Mouse (Mus musculus): ENCODE results near the gene Ccdc51. TPM values are rescaled to one million over a fixed set of nuclear protein-coding genes. Genes with fewer than 3 reads are reported as not detected.
A peak's percentile ranks its signal among the peaks of the same experiment; 100 is the strongest.

Gene Ccdc51
- polyA plus RNA-seq, 1 experiment from 2014 or later = 14.6 TPM

DNA sequence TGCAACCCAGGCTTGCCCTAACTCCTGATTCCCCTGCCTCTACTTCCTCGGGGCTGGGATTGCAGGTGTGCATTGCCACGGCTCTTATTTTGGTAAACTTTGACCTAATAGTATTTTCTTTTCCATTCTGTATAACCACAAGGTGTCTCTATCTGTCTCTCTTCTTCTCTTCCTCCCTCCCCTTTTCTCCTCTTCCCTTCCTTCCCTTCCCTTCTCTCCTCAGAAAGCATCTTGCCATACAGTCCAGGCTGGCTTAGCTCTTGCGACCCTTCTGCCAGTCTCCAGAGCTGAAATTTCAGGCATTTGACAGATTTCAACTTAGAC is 31.7 kb upstream of the Ccdc51 start:
- peaks cover 15% of the 10 kb centered on the region for H3K4me1 ChIP-seq (replicated peaks)
- 78% methylated on average over 3 of the region's 3 CpGs for WGBS
- H3K27ac ChIP-seq (ENCODE audit: poor library complexity, severe bottlenecking) = no peak overlapping the region
- no peak overlapping the region for H3K4me3 ChIP-seq
- H3K9ac ChIP-seq = no peak overlapping the region
- H3K4me2 ChIP-seq = no peak overlapping the region
- no peaks in the 10 kb centered on the region for H3K9me3 ChIP-seq (replicated peaks)
- no peaks in the 10 kb centered on the region for H3K27me3 ChIP-seq (replicated peaks)
- ATAC-seq (ENCODE audit: insufficient number of reproducible peaks, low FRiP score) = no peak
- peaks cover 34% of the 10 kb centered on the region for H3K36me3 ChIP-seq

DNA sequence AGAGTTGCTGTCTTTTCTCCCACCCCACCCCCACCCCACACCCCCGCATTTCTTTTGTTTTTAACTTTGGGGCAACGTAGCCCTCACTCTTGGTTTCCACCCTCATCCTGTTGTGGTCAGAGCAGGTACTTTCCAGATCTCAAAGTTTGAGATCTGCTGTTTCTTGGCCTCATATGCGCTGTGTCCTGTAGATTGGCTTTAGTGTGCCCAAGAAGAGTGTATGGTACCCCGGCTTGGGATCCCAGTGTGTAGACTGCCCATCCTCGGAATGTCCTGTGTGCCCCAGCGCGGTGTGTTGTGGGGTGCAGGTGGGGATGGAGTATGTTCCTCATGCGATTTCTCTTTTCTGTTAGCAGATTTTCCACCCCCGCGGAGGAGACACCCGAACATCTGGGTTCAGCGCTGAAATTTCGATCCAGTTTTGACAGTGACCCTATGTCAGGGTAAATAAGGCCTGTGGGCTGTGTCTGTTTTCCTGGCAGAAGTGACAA is 31.2 kb upstream of the Ccdc51 start:
- peaks cover 15% of the 10 kb centered on the region for H3K4me1 ChIP-seq (replicated peaks)
- no peak overlapping the region for H3K4me3 ChIP-seq

DNA sequence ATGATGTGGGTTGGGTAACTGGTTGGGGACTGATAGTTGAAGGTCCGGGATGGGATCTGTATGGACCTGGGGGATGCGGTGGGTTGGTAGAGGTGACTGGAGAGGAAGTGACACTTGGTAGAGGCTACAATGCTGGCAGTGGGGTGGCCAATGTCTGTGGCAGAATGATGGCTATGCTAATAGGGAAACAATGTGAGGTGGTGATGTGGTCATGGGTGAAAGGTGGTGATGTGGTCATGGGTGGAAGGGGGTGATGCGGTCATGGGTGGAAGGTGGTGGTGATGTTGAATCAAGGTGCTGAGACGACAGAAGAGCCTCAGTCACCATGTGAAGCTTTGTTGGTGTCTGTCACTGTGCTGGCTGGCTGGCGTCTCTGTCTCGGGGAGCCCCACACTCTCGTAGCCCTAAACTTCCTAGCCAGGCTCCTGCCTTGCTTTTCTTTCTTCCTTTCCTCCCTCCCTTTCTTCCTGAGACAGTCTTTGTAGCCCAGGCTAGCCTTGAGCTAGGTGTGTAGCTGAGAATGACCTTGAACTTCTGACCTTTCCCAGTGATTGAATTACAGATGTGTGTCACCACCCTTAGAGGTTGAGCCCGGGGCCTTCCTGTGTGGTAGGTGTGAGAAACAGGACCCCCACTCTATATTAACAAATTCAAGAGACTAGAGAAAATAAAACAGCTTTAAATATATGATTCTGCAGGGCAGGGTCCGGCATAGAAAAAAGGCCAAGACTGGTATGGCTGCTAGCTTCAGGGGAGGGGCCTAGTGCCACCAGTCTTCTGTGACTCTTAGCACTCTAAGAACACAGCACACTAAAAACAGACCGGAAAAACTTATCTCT is 30.4 kb upstream of the Ccdc51 start:
- H3K36me3 ChIP-seq = peaks cover 39% of the 10 kb centered on the region
- H3K27ac ChIP-seq (ENCODE audit: poor library complexity, severe bottlenecking) = no peak overlapping the region
- no peak for ATAC-seq (ENCODE audit: insufficient number of reproducible peaks, low FRiP score)
- H3K9me3 ChIP-seq (replicated peaks) = no peaks in the 10 kb centered on the region
- 90% methylated on average over 10 of the region's 10 CpGs for WGBS
- H3K4me1 ChIP-seq (replicated peaks) = peaks cover 15% of the 10 kb centered on the region
- no peak overlapping the region for H3K4me2 ChIP-seq
- H3K27me3 ChIP-seq (replicated peaks) = no peaks in the 10 kb centered on the region
- H3K9ac ChIP-seq = no peak overlapping the region
- H3K4me3 ChIP-seq = no peak overlapping the region

More for the DNA sequence above, 31.2 kb upstream of the Ccdc51 start:
- no peak for ATAC-seq (ENCODE audit: insufficient number of reproducible peaks, low FRiP score)
- Histone ChIP-seq H3K9ac (no peak overlapping the region), H3K27ac (ENCODE audit: poor library complexity, severe bottlenecking) (no peak overlapping the region), H3K36me3 (peaks cover 36% of the 10 kb centered on the region), H3K4me2 (no peak overlapping the region), H3K27me3 (replicated peaks) (no peaks in the 10 kb centered on the region), H3K9me3 (replicated peaks) (no peaks in the 10 kb centered on the region)
- 90% methylated on average over 13 of the region's 13 CpGs for WGBS

DNA sequence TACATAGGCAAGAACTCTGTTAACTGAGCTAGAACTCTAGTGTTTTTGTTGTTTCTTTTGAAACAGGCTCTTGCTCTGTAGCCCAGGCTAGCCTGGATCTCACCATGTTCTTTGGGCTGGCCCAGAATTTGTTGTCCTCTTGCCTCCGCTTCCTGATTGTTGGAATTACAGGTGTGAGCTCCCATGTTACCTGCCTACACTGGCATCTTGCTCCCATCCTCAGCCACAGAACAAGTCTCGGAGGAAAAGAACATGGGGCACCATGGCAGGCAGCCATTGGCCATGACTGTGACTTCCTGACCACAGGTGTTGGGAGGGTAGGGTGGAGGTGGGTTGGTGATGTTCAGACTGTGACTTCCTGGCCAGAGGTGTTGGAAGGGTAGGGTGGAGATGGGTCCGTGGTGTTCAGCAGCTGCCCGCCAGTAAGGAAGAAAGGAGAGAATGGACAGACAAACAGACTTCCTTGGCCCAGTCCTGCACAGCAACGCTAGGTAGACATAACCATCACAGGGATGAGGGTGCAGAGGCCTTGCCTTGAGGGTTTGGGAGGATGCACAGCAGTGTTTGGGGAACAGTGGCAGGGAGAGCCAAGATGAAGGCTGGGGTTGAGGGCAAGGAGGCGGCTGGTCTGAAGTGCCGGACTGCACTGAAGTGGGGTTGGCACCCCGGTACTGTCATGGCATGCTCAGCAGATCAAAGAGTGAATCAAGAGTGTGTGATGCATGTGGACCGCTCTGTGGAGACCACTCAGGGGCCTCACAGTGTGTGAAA is 29.6 kb upstream of the Ccdc51 start:
- no peaks in the 10 kb centered on the region for H3K9me3 ChIP-seq (replicated peaks)
- no peak overlapping the region for H3K4me2 ChIP-seq
- H3K27me3 ChIP-seq (replicated peaks) = no peaks in the 10 kb centered on the region
- peaks cover 47% of the 10 kb centered on the region for H3K36me3 ChIP-seq
- no peak overlapping the region for H3K27ac ChIP-seq (ENCODE audit: poor library complexity, severe bottlenecking)
- ATAC-seq (ENCODE audit: insufficient number of reproducible peaks, low FRiP score) = no peak
- WGBS = 87% methylated on average over 9 of the region's 9 CpGs
- H3K4me1 ChIP-seq (replicated peaks) = peaks cover 15% of the 10 kb centered on the region
- H3K4me3 ChIP-seq = no peak overlapping the region
- no peak overlapping the region for H3K9ac ChIP-seq

DNA sequence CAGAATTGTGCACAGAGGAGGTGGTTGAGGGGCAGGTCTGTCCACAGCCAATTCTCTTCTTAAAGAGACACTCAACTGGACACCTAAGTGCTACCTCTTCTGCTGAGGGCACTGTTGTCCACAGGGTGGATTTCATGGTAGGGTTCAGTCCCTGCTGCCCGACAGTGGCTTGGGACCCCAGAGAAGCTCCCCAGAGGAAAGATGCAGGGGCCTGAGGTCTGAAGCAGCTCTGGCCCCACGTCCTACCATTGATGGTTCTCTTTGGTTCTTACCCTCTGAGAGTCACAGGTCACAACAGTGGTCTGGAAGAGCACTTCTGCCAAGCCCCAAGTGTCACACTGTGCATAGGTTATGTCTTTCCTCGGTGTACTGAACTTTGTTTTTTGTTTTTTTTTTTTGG is 28.9 kb upstream of the Ccdc51 start:
- Histone ChIP-seq H3K9me3 (replicated peaks) (no peaks in the 10 kb centered on the region), H3K4me3 (no peak overlapping the region), H3K4me2 (no peak overlapping the region), H3K9ac (no peak overlapping the region), H3K27me3 (replicated peaks) (no peaks in the 10 kb centered on the region), H3K36me3 (peaks cover 49% of the 10 kb centered on the region), H3K27ac (ENCODE audit: poor library complexity, severe bottlenecking) (no peak overlapping the region), H3K4me1 (replicated peaks) (peaks cover 16% of the 10 kb centered on the region)
- no peak for ATAC-seq (ENCODE audit: insufficient number of reproducible peaks, low FRiP score)
- WGBS = 85% methylated on average over 3 of the region's 3 CpGs

DNA sequence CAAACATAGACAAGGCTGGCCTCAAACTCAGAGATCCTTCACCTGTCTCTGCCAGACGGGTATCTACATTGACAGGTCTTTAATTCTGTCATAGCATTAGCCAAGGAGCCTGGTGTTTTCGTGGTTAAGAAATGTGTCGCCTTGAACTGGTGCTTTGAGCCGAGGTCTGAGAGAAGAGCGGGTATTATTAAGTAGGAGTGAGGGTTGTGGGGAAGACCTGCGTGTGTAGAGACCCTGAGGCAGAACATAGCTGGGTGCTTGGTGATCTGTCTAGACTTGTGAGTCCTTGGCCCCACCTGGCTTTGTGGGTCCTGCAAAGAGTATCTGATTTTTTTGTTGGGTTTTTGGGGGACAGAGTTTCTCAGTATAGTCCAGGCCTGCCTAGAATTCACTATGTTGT is 28.4 kb upstream of the Ccdc51 start:
- peaks cover 21% of the 10 kb centered on the region for H3K4me1 ChIP-seq (replicated peaks)
- H3K4me2 ChIP-seq = no peak overlapping the region
- H3K9ac ChIP-seq = no peak overlapping the region
- H3K9me3 ChIP-seq (replicated peaks) = no peaks in the 10 kb centered on the region
- H3K4me3 ChIP-seq = no peak overlapping the region
- H3K27ac ChIP-seq (ENCODE audit: poor library complexity, severe bottlenecking) = 0 out of 2 replicates have a peak overlapping the region, but pooled peaks have one; percentile 77
- peaks cover 48% of the 10 kb centered on the region for H3K36me3 ChIP-seq
- H3K27me3 ChIP-seq (replicated peaks) = no peaks in the 10 kb centered on the region
- WGBS = 70% methylated on average over 6 of the region's 6 CpGs
- ATAC-seq (ENCODE audit: insufficient number of reproducible peaks, low FRiP score) = no peak

DNA sequence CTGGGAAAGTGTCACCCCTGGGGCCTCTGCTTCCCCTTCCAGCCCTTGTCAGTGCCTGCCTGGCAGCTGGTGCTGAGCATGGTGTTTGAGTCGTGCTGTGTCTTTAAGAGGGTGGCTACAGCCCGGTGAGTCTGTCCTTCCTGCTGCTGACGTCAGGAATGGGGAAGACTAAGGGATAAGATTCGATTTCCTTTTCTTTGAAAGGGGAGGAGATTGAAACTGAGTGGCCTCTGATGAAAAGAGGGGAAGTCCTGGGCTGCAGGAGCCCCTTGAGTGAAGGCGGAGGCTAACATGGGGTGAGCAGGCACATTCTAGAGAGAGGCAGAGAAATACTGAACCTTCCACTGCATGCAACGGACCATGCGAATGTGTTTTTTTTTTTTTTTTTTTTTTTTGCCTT is 27.6 kb upstream of the Ccdc51 start:
- Histone ChIP-seq H3K9me3 (replicated peaks) (no peaks in the 10 kb centered on the region), H3K27ac (ENCODE audit: poor library complexity, severe bottlenecking) (peak overlapping the region; percentile 77), H3K36me3 (peaks cover 48% of the 10 kb centered on the region), H3K9ac (peak overlapping the region; percentile 65), H3K4me1 (replicated peaks) (peaks cover 28% of the 10 kb centered on the region), H3K4me2 (peak overlapping the region; percentile 64), H3K4me3 (peak overlapping the region; percentile 38), H3K27me3 (replicated peaks) (no peaks in the 10 kb centered on the region)
- peak; percentile 71 for ATAC-seq (ENCODE audit: insufficient number of reproducible peaks, low FRiP score)
- 7% methylated on average over 7 of the region's 7 CpGs for WGBS

DNA sequence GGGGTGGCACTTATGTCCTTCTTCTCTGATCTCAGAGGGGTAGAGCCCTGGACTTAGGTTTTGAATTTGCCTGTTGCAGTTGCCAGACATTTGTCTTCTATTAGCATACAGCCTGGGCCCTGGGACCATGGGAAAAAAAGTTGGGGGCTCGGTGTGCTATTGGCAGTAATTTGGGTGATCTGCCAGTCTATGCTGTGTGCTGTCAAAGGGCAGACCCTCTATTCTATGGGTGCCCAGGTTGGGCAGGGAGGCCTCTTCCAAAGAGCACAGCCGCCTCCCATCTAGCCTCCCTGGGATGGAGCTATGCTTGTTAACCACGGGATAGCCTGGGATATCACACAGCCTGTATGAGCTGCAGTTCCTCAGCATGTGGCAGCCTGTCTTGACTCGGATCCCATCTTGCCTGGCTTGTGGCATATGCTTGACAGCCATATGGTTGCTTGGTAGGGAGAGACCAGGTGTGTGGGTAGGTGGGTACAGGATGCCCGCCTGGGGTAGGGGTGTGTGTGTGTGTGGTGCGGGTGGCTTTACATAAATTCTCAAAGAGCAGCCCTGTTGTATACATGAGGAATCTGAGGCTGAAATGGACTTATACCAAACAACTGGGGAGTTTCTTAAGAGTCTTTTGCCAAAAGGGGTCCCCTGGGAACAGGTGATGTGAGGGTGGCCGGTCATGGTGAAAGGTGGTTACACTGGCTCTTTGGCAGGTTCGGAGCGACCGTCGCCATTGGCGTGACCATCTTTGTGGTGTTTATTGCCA is 26.8 kb upstream of the Ccdc51 start:
- Histone ChIP-seq H3K27ac (ENCODE audit: poor library complexity, severe bottlenecking) (peak overlapping the region; percentile 77), H3K9ac (peak overlapping the region; percentile 65; the same call in 1 of the 2 replicates), H3K27me3 (replicated peaks) (no peaks in the 10 kb centered on the region), H3K9me3 (replicated peaks) (no peaks in the 10 kb centered on the region), H3K36me3 (peaks cover 53% of the 10 kb centered on the region), H3K4me1 (replicated peaks) (peaks cover 28% of the 10 kb centered on the region), H3K4me3 (peak overlapping the region; percentile 38), H3K4me2 (peak overlapping the region; percentile 64)
- ATAC-seq (ENCODE audit: insufficient number of reproducible peaks, low FRiP score) = no peak
- WGBS = 85% methylated on average over 12 of the region's 12 CpGs

DNA sequence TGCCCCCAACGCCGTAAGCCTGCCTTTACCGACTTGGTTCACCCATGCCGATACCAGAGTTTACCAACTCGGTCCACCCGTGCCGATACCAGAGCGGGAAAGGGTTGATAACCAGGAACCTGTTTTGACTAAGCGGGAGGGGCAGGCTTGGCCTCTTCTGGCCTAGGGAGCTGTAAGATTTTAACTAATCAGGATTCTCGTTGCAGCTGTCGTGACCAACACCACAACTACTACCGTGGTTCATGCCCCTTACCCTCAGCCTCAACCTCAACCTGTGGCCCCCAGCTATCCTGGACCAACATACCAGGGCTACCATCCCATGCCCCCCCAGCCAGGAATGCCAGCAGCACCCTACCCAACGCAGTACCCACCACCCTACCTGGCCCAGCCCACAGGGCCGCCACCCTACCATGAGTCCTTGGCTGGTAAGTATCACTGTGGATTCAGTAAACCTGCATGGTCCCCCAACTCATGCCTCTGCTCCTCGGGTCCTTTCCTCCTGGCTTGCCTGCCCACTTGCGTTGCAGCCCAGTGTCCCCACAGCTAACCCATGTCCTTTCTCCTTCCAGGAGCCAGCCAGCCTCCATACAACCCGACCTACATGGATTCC is 26.1 kb upstream of the Ccdc51 start:
- peaks cover 53% of the 10 kb centered on the region for H3K36me3 ChIP-seq
- WGBS = 89% methylated on average over 17 of the region's 17 CpGs

DNA sequence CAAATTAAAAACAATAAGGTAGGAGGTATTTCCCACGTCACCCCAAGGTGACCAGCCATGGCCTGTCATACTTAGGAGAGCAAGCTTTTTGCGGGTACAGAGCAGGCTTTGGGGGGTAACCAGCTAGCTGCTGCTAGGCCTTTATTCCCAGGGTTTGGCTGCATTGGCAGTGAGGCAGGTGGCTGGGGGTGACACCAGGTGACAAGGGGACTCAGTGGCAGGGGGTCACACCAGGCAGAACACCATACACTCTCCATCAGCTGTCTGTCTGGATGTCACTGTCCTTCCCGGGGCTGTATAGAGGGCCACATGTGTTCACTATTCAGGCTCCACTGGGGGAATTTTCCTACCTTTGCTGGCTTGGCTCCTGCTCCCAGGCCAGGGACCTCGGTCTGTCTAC is 25.4 kb upstream of the Ccdc51 start:
- WGBS = 84% methylated on average over 4 of the region's 4 CpGs
- no peak overlapping the region for H3K9ac ChIP-seq
- no peak for ATAC-seq (ENCODE audit: insufficient number of reproducible peaks, low FRiP score)
- H3K4me1 ChIP-seq (replicated peaks) = peaks cover 28% of the 10 kb centered on the region
- H3K4me2 ChIP-seq = no peak overlapping the region
- H3K36me3 ChIP-seq = peaks cover 50% of the 10 kb centered on the region
- H3K9me3 ChIP-seq (replicated peaks) = no peaks in the 10 kb centered on the region
- H3K27me3 ChIP-seq (replicated peaks) = no peaks in the 10 kb centered on the region
- no peak overlapping the region for H3K4me3 ChIP-seq
- no peak overlapping the region for H3K27ac ChIP-seq (ENCODE audit: poor library complexity, severe bottlenecking)

More for the DNA sequence above, 26.1 kb upstream of the Ccdc51 start:
- ATAC-seq (ENCODE audit: insufficient number of reproducible peaks, low FRiP score) = no peak
- no peak overlapping the region for H3K4me3 ChIP-seq
- no peaks in the 10 kb centered on the region for H3K27me3 ChIP-seq (replicated peaks)
- peaks cover 28% of the 10 kb centered on the region for H3K4me1 ChIP-seq (replicated peaks)
- no peak overlapping the region for H3K9ac ChIP-seq
- H3K27ac ChIP-seq (ENCODE audit: poor library complexity, severe bottlenecking) = no peak overlapping the region
- no peaks in the 10 kb centered on the region for H3K9me3 ChIP-seq (replicated peaks)
- no peak overlapping the region for H3K4me2 ChIP-seq

Data from heart, embryonic 12.5 days (tissue).